Mouse (Mus musculus): ENCODE measurements around the gene Phyh. TPM values are rescaled to one million over a fixed set of nuclear protein-coding genes. Genes with fewer than 3 reads are reported as not detected.
"Not testable (repeated sequence)": the region's sequence is repeated elsewhere in the genome, so short reads cannot be mapped to it uniquely, and the experiment has no call there.

The Phyh gene
- polyA plus RNA-seq, 1 experiment from 2014 or later, result 134 TPM

- H3K4me3 ChIP-seq (ENCODE audit: low read depth, low read length), result no peak overlapping the region
- no peaks in the 10 kb centered on the region for H3K9me3 ChIP-seq (replicated peaks; ENCODE audit: control insufficient read depth, low read length)
- peaks cover 20% of the 10 kb centered on the region; the same call in 1 of the 2 replicates for H3K36me3 ChIP-seq (ENCODE audit: control insufficient read depth, insufficient read depth)
- no peak overlapping the region for H3K4me2 ChIP-seq (ENCODE audit: low read depth, low read length)
- H3K27me3 ChIP-seq (ENCODE audit: control insufficient read depth, insufficient read depth, low read depth, low read length), result no peaks in the 10 kb centered on the region
- no peak overlapping the region for H3K9ac ChIP-seq (ENCODE audit: low read depth, low read length)
- WGBS (ENCODE audit: insufficient replicate concordance), result 85% methylated on average over 9 of the region's 9 CpGs
- H3K4me1 ChIP-seq (ENCODE audit: control insufficient read depth, low read depth, low read length), result no peaks in the 10 kb centered on the region
- no peak overlapping the region for H3K27ac ChIP-seq (ENCODE audit: low read length)
- ATAC-seq (ENCODE audit: low read depth), result no peak
Measured at GRCm38 (mm10) chr2:4934516-4934915, 15.7 kb downstream of the Phyh start.

DNA sequence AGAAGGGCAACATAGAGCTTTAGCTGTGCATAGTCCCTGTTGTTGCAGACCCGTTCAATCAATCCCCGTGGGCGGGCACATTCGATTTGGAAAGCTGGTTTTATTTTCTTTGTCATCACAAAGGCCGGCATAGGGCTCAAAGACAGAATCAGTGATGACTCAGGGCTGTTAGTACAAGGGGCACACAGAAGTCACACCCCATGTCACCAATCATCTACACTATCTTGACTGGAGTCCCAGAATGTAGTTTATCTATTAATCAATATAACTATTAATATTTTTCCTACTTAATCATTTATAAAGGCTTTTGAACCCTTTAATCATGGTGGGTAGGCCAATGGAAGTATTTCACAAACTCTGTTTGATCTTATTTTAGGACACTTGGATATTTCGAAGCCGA lies 19.1 kb downstream of the Phyh start:
- Histone ChIP-seq H3K27me3 (ENCODE audit: control insufficient read depth, insufficient read depth, low read depth, low read length) (no peaks in the 10 kb centered on the region), H3K9me3 (replicated peaks; ENCODE audit: control insufficient read depth, low read length) (no peaks in the 10 kb centered on the region), H3K36me3 (ENCODE audit: control insufficient read depth, insufficient read depth) (peaks cover 17% of the 10 kb centered on the region; the same call in 1 of the 2 replicates), H3K4me2 (ENCODE audit: low read depth, low read length) (no peak overlapping the region), H3K27ac (ENCODE audit: low read length) (no peak overlapping the region), H3K4me1 (ENCODE audit: control insufficient read depth, low read depth, low read length) (no peaks in the 10 kb centered on the region), H3K9ac (ENCODE audit: low read depth, low read length) (no peak overlapping the region), H3K4me3 (ENCODE audit: low read depth, low read length) (no peak overlapping the region)
- WGBS (ENCODE audit: insufficient replicate concordance), result 77% methylated on average over 7 of the region's 7 CpGs
- ATAC-seq (ENCODE audit: low read depth), result no peak

GRCm38 (mm10) chr2:4940861-4941260 lies 22.0 kb downstream of the Phyh start:
- 79% methylated on average over 11 of the region's 11 CpGs for WGBS (ENCODE audit: insufficient replicate concordance)
- no peak overlapping the region for H3K4me2 ChIP-seq (ENCODE audit: low read depth, low read length)
- ATAC-seq (ENCODE audit: low read depth), result no peak
- no peak overlapping the region for H3K27ac ChIP-seq (ENCODE audit: low read length)
- H3K9me3 ChIP-seq (replicated peaks; ENCODE audit: control insufficient read depth, low read length), result peaks cover 4% of the 10 kb centered on the region; the same call in 1 of the 2 replicates
- peaks cover 12% of the 10 kb centered on the region; the same call in 1 of the 2 replicates for H3K36me3 ChIP-seq (ENCODE audit: control insufficient read depth, insufficient read depth)
- H3K4me3 ChIP-seq (ENCODE audit: low read depth, low read length), result no peak overlapping the region
- no peak overlapping the region for H3K9ac ChIP-seq (ENCODE audit: low read depth, low read length)
- H3K4me1 ChIP-seq (ENCODE audit: control insufficient read depth, low read depth, low read length), result no peaks in the 10 kb centered on the region
- H3K27me3 ChIP-seq (ENCODE audit: control insufficient read depth, insufficient read depth, low read depth, low read length), result no peaks in the 10 kb centered on the region

GRCm38 (mm10) chr2:4949691-4950090 lies 30.9 kb downstream of the Phyh start:
- H3K36me3 ChIP-seq (ENCODE audit: control insufficient read depth, insufficient read depth); H3K27ac ChIP-seq (ENCODE audit: low read length); H3K27me3 ChIP-seq (ENCODE audit: control insufficient read depth, insufficient read depth, low read depth, low read length); ATAC-seq (ENCODE audit: low read depth); H3K4me3 ChIP-seq (ENCODE audit: low read depth, low read length); H3K4me1 ChIP-seq (ENCODE audit: control insufficient read depth, low read depth, low read length); H3K4me2 ChIP-seq (ENCODE audit: low read depth, low read length); H3K9ac ChIP-seq (ENCODE audit: low read depth, low read length); H3K9me3 ChIP-seq (replicated peaks; ENCODE audit: control insufficient read depth, low read length): not testable (repeated sequence)
- WGBS (ENCODE audit: insufficient replicate concordance), result 39% methylated on average over 8 of the region's 8 CpGs

DNA sequence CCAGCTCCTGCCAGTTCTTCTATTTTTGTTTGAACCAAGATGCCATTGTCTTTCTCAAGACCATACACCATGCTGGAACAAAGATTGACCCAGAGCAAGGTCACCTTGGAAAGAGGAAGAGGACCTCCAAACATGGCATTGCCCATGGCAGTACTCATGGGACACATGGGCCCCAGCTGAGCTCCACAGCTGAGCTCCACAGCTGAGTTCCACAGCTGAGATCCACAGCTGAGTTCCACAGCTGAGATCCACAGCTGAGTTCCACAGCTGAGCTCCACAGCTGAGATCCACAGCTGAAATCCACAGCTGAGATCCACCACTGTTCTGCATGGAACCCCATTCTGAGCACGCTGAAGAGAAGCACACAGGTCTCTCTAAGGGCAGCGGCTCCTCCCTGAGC lies 32.2 kb downstream of the Phyh start:
- ATAC-seq (ENCODE audit: low read depth), result no peak
- Histone ChIP-seq H3K4me3 (ENCODE audit: low read depth, low read length) (no peak overlapping the region), H3K9ac (ENCODE audit: low read depth, low read length) (no peak overlapping the region), H3K9me3 (replicated peaks; ENCODE audit: control insufficient read depth, low read length) (no peaks in the 10 kb centered on the region), H3K36me3 (ENCODE audit: control insufficient read depth, insufficient read depth) (no peaks in the 10 kb centered on the region), H3K4me2 (ENCODE audit: low read depth, low read length) (no peak overlapping the region), H3K4me1 (ENCODE audit: control insufficient read depth, low read depth, low read length) (no peaks in the 10 kb centered on the region), H3K27me3 (ENCODE audit: control insufficient read depth, insufficient read depth, low read depth, low read length) (no peaks in the 10 kb centered on the region), H3K27ac (ENCODE audit: low read length) (no peak overlapping the region)
- 78% methylated on average over 2 of the region's 2 CpGs for WGBS (ENCODE audit: insufficient replicate concordance)

DNA sequence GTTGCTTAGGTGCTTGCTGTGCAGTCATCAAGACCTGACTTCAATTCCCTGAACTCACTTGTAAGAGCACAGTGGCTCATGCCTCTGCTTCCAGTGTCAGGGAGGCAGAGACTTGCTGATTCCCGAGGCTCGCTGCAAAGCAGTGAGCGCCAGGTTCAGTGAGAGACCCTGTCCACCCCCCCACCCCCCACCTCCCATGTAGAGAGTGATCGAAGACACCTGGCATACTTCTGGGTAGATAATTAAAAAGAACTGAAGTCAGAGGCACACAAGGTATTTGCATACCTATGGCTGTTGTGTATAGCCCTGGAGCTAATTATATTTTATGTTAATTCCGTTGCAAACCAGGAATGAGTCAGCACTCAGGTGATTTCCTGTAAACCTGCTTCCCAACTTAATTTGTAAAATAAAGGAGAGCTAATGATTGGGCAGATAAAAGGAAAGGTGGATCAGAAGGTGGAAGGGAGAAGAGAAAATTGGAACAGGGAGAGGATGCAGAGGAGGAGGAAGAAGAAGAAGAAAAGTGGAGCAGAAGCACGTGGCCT lies 35.5 kb downstream of the Phyh start:
- H3K27ac ChIP-seq (ENCODE audit: low read length), result no peak overlapping the region
- no peaks in the 10 kb centered on the region for H3K27me3 ChIP-seq (ENCODE audit: control insufficient read depth, insufficient read depth, low read depth, low read length)
- H3K9ac ChIP-seq (ENCODE audit: low read depth, low read length), result no peak overlapping the region
- H3K4me3 ChIP-seq (ENCODE audit: low read depth, low read length), result no peak overlapping the region
- 72% methylated on average over 6 of the region's 6 CpGs for WGBS (ENCODE audit: insufficient replicate concordance)
- no peaks in the 10 kb centered on the region for H3K36me3 ChIP-seq (ENCODE audit: control insufficient read depth, insufficient read depth)
- ATAC-seq (ENCODE audit: low read depth), result no peak
- H3K4me1 ChIP-seq (ENCODE audit: control insufficient read depth, low read depth, low read length), result no peaks in the 10 kb centered on the region
- H3K4me2 ChIP-seq (ENCODE audit: low read depth, low read length), result no peak overlapping the region
- H3K9me3 ChIP-seq (replicated peaks; ENCODE audit: control insufficient read depth, low read length), result no peaks in the 10 kb centered on the region

DNA sequence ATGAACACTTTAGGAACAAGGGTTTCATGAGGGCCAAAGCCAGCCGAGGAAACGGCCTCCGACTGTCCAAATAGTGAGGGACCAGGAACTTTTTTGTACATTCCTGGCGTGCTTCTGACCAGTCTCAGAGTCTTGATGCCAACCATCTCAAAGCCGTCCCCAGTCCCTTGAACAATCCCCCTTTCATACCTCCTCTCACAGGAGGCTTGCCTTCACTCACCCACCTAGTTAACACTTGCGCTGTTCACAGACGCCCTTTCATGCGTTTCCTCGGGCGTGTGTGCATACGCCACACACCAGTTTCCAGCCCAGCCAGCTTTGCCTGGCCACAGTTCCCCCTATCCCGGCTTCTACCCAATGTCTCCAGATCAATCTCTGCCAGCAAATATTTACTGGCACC lies 39.2 kb downstream of the Phyh start:
- Histone ChIP-seq H3K4me3 (ENCODE audit: low read depth, low read length) (no peak overlapping the region), H3K36me3 (ENCODE audit: control insufficient read depth, insufficient read depth) (no peaks in the 10 kb centered on the region), H3K27me3 (ENCODE audit: control insufficient read depth, insufficient read depth, low read depth, low read length) (no peaks in the 10 kb centered on the region), H3K9me3 (replicated peaks; ENCODE audit: control insufficient read depth, low read length) (no peaks in the 10 kb centered on the region), H3K4me1 (ENCODE audit: control insufficient read depth, low read depth, low read length) (no peaks in the 10 kb centered on the region), H3K4me2 (ENCODE audit: low read depth, low read length) (no peak overlapping the region), H3K9ac (ENCODE audit: low read depth, low read length) (no peak overlapping the region), H3K27ac (ENCODE audit: low read length) (no peak overlapping the region)
- 75% methylated on average over 12 of the region's 12 CpGs for WGBS (ENCODE audit: insufficient replicate concordance)
- no peak for ATAC-seq (ENCODE audit: low read depth)

- H3K27me3 ChIP-seq (ENCODE audit: control insufficient read depth, insufficient read depth, low read depth, low read length), result no peaks in the 10 kb centered on the region
- no peak overlapping the region for H3K4me3 ChIP-seq (ENCODE audit: low read depth, low read length)
- H3K4me1 ChIP-seq (ENCODE audit: control insufficient read depth, low read depth, low read length), result no peaks in the 10 kb centered on the region
- no peak overlapping the region for H3K9ac ChIP-seq (ENCODE audit: low read depth, low read length)
- H3K36me3 ChIP-seq (ENCODE audit: control insufficient read depth, insufficient read depth), result no peaks in the 10 kb centered on the region
- ATAC-seq (ENCODE audit: low read depth), result no peak
- H3K4me2 ChIP-seq (ENCODE audit: low read depth, low read length), result no peak overlapping the region
- WGBS (ENCODE audit: insufficient replicate concordance), result 75% methylated on average over 2 of the region's 2 CpGs
- H3K27ac ChIP-seq (ENCODE audit: low read length), result no peak overlapping the region
- H3K9me3 ChIP-seq (replicated peaks; ENCODE audit: control insufficient read depth, low read length), result no peaks in the 10 kb centered on the region
Measured at GRCm38 (mm10) chr2:4967806-4968205, 49.0 kb downstream of the Phyh start.

DNA sequence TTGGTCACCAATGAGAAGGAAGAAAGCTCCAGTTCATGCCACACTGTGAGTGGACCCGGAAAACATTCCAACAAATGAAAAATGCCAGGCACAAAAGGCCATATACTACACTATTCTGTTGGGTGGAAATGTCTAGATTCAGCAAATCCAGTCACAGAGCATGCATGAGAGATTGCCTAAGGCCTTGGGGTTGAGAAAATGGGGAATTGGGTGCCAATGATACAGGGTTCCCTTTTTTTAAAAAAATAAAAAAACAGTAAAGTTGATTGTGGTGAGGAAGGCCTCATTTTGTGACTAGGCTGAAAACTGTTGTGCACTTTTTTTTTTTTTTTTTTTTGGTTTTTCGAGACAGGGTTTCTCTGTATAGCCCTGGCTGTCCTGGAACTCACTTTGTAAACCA lies 50.3 kb downstream of the Phyh start:
- no peaks in the 10 kb centered on the region for H3K36me3 ChIP-seq (ENCODE audit: control insufficient read depth, insufficient read depth)
- H3K27ac ChIP-seq (ENCODE audit: low read length), result no peak overlapping the region
- no peak overlapping the region for H3K4me3 ChIP-seq (ENCODE audit: low read depth, low read length)
- WGBS (ENCODE audit: insufficient replicate concordance), result 72% methylated on average over 1 of the region's 2 CpGs
- no peak overlapping the region for H3K4me2 ChIP-seq (ENCODE audit: low read depth, low read length)
- H3K9ac ChIP-seq (ENCODE audit: low read depth, low read length), result no peak overlapping the region
- no peaks in the 10 kb centered on the region for H3K27me3 ChIP-seq (ENCODE audit: control insufficient read depth, insufficient read depth, low read depth, low read length)
- ATAC-seq (ENCODE audit: low read depth), result no peak
- no peaks in the 10 kb centered on the region for H3K9me3 ChIP-seq (replicated peaks; ENCODE audit: control insufficient read depth, low read length)
- no peaks in the 10 kb centered on the region for H3K4me1 ChIP-seq (ENCODE audit: control insufficient read depth, low read depth, low read length)
